Mouse (Mus musculus): Measurements from ENCODE around the gene Kcnj3. TPM values are rescaled to one million over a fixed set of nuclear protein-coding genes. Genes with fewer than 3 reads are reported as not detected.
A peak's percentile ranks its signal among the peaks of the same experiment; 100 is the strongest.

Kcnj3 gene
- 0.02 TPM in 1 of 2 replicates, not detected in the other for polyA plus RNA-seq (2015; fragmentation: Nextera tagmentation; extraction: Ambion mirVana)

DNA sequence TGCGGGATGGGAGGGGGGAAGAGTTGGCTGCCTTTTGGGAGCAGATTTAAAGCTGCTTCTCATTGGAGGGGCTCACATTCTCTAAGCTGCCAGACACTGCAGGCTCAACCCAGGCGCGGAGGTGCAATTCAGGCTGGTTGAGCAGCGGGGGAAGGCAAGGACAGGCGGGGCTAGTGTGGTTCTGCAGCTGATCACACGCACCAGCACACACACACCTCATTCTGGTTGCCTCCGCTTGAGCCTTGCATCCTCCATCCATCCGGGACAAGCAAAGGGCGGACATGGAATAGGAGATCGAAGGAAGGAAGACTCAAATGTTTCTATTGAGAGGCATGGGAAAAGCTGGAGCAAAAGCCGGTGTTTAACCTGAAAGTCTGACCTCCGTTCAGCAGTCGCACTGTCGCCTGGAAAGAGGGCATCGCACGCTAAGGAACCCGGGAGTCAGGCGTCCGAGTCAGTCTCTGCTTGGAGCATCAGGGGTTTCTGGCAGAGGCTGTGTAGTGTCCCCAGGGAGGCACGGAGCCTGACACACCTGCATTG lies at the start of gene Kcnj3:
Gene Kcnj3, plus strand, starts transcription at position 250 of the 540 bp plus-strand sequence.
- ATAC-seq (ENCODE audit: low read depth) (no peak), DNase-seq (no peak)
- H3K9ac ChIP-seq, result no peak within 1 kb of the TSS
- no peaks in the 10 kb centered on the region for H3K9me3 ChIP-seq (replicated peaks)
- H3K4me1 ChIP-seq (replicated peaks), result no peaks in the 10 kb centered on the region
- H3K27ac ChIP-seq, result no peak within 1 kb of the TSS
- H3K4me3 ChIP-seq (replicated peaks), result no peak within 1 kb of the TSS; the same call in 1 of the 2 replicates
- 3% methylated on average over 20 of the region's 20 CpGs for WGBS (ENCODE audit: insufficient replicate concordance)
- H3K36me3 ChIP-seq, result no peaks in the 10 kb centered on the region
- H3K4me2 ChIP-seq, result peak within 1 kb of the TSS; percentile 47
- peaks cover 34% of the 10 kb centered on the region for H3K27me3 ChIP-seq

DNA sequence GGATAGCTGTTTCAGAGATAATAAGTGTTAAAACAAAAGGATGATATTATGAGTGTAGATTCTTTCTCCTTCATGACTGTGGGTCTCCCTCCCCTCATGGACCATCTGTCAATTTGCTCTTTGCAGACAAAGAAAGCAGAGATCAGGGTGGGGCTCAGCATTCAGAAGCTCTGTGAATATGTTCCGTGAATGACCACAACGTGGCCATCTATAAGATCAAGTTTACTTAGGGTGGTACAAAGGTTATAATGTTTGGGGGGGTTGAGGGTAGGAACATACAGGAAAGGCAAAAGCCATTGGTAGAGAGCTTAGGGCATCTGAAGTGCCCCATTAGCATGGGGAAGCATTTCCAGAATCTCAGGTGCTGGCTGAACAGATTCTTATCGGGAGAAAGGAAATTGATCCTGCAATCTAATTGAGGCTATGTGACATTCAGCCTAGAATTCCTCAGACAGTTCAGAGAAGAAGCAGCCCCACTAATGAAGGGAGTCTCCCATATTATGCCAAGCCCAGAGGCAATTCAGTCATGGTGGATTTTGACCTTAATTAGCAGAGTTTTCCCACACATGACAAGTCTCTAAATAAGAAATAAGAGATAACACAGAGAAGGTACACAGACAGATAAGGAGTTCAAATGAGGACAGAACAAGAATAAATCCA lies 45.3 kb upstream of the Kcnj3 start:
- Histone ChIP-seq H3K9me3 (replicated peaks) (no peaks in the 10 kb centered on the region), H3K27me3 (no peaks in the 10 kb centered on the region), H3K36me3 (no peaks in the 10 kb centered on the region), H3K4me3 (replicated peaks) (no peak overlapping the region), H3K9ac (no peak overlapping the region), H3K4me1 (replicated peaks) (no peaks in the 10 kb centered on the region), H3K27ac (no peak overlapping the region), H3K4me2 (no peak overlapping the region)
- DNase-seq (no peak), ATAC-seq (ENCODE audit: low read depth) (no peak)
- WGBS (ENCODE audit: insufficient replicate concordance), result 64% methylated on average over 3 of the region's 3 CpGs

DNA sequence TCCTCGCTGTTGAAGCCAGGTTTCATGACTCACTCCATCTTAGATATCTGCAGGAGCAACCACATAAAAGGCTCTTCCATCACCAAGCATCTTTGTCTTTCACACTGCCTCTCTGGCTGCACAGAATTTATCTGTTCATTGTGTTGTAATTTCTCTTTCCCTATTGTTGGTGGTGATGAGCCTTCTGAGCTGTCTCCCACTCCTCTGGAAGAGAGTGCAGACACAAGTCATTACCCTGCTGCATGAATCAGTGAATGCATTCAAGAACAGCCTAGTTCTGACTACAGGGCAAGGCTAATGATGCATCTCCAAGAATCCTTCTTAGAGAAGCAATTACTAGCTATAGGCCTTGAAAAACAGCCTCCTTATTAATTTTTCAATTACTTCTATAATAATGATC lies 30.5 kb upstream of the Kcnj3 start:
- no peaks in the 10 kb centered on the region for H3K4me1 ChIP-seq (replicated peaks)
- no peaks in the 10 kb centered on the region for H3K9me3 ChIP-seq (replicated peaks)
- no peak for DNase-seq
- no peak overlapping the region for H3K9ac ChIP-seq
- no peaks in the 10 kb centered on the region for H3K36me3 ChIP-seq
- 61% methylated on average over 1 of the region's 1 CpGs for WGBS (ENCODE audit: insufficient replicate concordance)
- H3K27me3 ChIP-seq, result no peaks in the 10 kb centered on the region
- no peak overlapping the region for H3K27ac ChIP-seq
- no peak overlapping the region for H3K4me3 ChIP-seq (replicated peaks)
- no peak overlapping the region for H3K4me2 ChIP-seq
- ATAC-seq (ENCODE audit: low read depth), result no peak

DNA sequence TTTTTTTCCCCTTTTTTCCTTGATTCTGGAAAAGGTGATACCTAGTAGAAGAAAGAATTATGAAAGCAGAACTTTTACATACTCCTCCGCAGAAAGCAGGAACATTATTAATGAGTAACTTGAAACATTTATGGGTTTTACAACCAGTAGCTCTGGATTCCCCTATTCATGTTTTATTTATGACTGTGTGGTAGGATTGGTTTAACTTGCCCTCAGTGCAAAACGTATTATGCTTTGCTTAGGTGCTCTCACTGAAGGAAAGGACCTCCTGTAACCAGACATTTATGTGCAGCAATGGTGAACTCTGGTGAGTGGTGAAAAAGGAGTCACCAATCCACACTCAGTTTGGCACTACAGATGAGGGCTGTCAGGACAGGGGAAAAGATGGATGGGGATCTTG lies 8.1 kb upstream of the Kcnj3 start:
- Histone ChIP-seq H3K27me3 (no peaks in the 10 kb centered on the region), H3K4me1 (replicated peaks) (no peaks in the 10 kb centered on the region), H3K9me3 (replicated peaks) (no peaks in the 10 kb centered on the region), H3K27ac (no peak overlapping the region), H3K4me3 (replicated peaks) (no peak overlapping the region), H3K36me3 (no peaks in the 10 kb centered on the region), H3K4me2 (no peak overlapping the region), H3K9ac (no peak overlapping the region)
- WGBS (ENCODE audit: insufficient replicate concordance), result 34% methylated on average over 2 of the region's 2 CpGs
- DNase-seq, result no peak
- ATAC-seq (ENCODE audit: low read depth), result no peak

DNA sequence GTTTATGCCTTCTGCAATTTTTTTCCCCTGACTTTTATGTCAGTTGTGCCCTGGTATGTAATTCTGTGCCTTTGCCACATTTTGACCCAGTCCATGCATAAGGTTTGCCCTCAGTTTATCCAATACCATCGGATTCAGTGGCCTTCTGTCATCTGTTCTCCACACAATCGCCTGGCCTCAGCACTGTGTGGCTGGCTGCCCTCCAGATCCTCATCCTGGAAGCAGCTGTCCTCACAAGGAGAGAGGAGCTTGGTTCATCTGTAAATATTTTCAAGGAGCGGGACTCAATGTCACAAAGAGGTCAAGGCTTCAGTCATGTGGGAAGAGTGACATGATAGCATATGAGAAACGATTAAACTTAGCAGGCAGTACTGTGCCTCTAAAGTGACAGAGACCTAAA lies 3.7 kb upstream of the Kcnj3 start:
- H3K4me1 ChIP-seq (replicated peaks), result no peaks in the 10 kb centered on the region
- H3K9ac ChIP-seq, result no peak overlapping the region
- H3K4me3 ChIP-seq (replicated peaks), result no peak overlapping the region
- H3K27ac ChIP-seq, result no peak overlapping the region
- H3K27me3 ChIP-seq, result peaks cover 22% of the 10 kb centered on the region
- ATAC-seq (ENCODE audit: low read depth) (no peak), DNase-seq (no peak)
- H3K36me3 ChIP-seq, result no peaks in the 10 kb centered on the region
- H3K4me2 ChIP-seq, result no peak overlapping the region
- no peaks in the 10 kb centered on the region for H3K9me3 ChIP-seq (replicated peaks)
- 53% methylated on average over 4 of the region's 4 CpGs for WGBS (ENCODE audit: insufficient replicate concordance)

DNA sequence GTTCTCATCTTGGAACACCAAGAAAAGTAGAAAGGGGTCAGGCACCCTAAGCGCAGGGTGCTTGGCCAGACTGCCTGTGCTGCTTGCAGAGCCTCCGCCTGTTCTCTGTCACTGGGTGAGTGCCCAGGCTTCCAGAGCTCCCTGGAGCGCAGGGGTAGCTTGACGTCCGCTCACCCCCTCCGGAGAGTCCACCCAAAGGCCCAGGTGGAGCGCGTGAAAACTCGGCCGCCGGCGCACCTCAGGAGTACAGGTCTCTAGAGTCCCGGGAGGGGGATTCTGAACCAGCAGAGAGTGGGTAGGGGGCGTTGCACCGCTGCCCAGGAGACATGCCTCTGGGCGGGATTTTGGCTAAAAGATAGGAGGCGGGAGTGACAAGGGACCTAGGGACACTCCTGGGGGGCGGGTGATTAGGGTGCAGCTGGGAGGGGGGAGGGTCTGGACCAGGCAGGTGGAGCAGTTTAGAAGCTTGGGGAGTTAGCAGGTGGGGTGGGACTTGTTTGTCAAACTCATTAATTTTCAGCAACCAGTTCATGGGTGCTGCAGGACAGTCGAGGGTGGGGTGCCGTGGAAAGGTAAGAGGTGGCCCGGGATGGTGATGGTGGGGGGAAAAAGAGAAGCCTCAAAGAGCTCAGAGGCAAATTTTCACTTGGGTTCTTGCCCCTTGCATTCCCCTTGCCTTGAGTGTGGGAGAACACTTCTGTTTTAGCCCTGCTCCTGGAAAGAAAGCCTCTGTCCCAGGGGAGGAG lies 664 bp downstream of the Kcnj3 start:
- Histone ChIP-seq H3K4me3 (replicated peaks) (no peak overlapping the region; the same call in 1 of the 2 replicates), H3K27me3 (peaks cover 34% of the 10 kb centered on the region), H3K36me3 (no peaks in the 10 kb centered on the region), H3K27ac (no peak overlapping the region), H3K4me2 (peak overlapping the region; percentile 47), H3K9me3 (replicated peaks) (no peaks in the 10 kb centered on the region), H3K4me1 (replicated peaks) (no peaks in the 10 kb centered on the region), H3K9ac (no peak overlapping the region)
- 3% methylated on average over 20 of the region's 21 CpGs for WGBS (ENCODE audit: insufficient replicate concordance)
- ATAC-seq (ENCODE audit: low read depth), result no peak
- DNase-seq, result no peak

DNA sequence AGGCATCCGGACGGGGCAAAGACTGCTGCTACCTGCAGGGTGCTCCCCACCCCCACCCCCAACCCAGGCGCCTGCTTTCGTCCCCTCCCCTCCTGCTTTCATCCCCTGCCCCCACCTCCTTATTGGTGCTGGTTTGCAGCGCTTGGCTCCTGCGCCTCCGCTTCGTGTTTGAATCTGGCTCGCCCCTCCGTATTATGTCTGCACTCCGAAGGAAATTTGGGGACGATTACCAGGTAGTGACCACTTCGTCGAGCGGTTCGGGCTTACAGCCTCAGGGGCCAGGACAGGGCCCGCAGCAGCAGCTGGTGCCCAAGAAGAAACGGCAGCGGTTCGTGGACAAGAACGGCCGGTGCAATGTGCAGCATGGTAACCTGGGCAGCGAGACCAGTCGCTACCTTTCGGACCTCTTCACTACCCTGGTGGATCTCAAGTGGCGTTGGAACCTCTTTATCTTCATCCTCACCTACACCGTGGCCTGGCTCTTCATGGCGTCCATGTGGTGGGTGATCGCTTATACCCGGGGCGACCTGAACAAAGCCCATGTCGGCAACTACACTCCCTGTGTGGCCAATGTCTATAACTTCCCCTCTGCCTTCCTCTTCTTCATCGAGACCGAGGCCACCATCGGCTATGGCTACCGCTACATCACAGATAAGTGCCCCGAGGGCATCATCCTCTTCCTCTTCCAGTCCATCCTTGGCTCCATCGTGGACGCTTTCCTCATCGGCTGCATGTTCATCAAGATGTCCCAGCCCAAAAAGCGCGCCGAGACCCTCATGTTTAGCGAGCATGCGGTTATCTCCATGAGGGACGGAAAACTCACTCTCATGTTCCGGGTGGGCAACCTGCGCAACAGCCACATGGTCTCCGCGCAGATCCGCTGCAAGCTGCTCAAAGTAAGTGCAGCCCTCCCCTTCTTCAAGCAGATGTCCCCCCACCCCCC lies 1.5 kb downstream of the Kcnj3 start:
- Histone ChIP-seq H3K27ac (no peak overlapping the region), H3K27me3 (peaks cover 34% of the 10 kb centered on the region), H3K9me3 (replicated peaks) (no peaks in the 10 kb centered on the region), H3K36me3 (no peaks in the 10 kb centered on the region), H3K4me3 (replicated peaks) (peak overlapping the region; percentile 32), H3K9ac (no peak overlapping the region), H3K4me1 (replicated peaks) (no peaks in the 10 kb centered on the region), H3K4me2 (peak overlapping the region; percentile 47)
- ATAC-seq (ENCODE audit: low read depth), result no peak
- no peak for DNase-seq
- WGBS (ENCODE audit: insufficient replicate concordance), result 3% methylated on average over 51 of the region's 51 CpGs

DNA sequence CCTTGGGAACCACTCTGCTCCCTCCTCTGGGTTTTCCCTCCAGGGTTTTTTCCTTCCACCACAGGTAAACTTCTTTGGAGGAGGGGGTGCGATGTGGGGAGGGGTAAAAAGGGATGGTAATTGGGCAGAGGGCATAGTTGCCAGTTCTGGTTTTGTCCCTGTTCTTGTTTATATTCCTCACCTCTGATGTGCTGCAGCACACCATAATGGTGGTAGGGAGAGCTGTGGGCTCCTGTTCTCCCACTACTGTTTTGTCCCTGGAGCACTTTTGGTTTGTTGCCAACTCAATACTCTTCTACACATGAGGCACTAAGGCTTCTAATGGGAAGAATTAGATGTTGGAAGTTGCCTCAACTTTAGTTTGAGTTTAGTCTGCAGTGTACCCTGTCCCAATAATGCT lies 2.2 kb downstream of the Kcnj3 start:
- no peaks in the 10 kb centered on the region for H3K36me3 ChIP-seq
- no peaks in the 10 kb centered on the region for H3K4me1 ChIP-seq (replicated peaks)
- H3K9ac ChIP-seq, result no peak overlapping the region
- DNase-seq, result no peak
- H3K4me3 ChIP-seq (replicated peaks), result no peak overlapping the region
- H3K27ac ChIP-seq, result no peak overlapping the region
- WGBS (ENCODE audit: insufficient replicate concordance), result 27% methylated on average over 1 of the region's 1 CpGs
- ATAC-seq (ENCODE audit: low read depth), result no peak
- H3K27me3 ChIP-seq, result peaks cover 34% of the 10 kb centered on the region
- H3K4me2 ChIP-seq, result no peak overlapping the region
- no peaks in the 10 kb centered on the region for H3K9me3 ChIP-seq (replicated peaks)

DNA sequence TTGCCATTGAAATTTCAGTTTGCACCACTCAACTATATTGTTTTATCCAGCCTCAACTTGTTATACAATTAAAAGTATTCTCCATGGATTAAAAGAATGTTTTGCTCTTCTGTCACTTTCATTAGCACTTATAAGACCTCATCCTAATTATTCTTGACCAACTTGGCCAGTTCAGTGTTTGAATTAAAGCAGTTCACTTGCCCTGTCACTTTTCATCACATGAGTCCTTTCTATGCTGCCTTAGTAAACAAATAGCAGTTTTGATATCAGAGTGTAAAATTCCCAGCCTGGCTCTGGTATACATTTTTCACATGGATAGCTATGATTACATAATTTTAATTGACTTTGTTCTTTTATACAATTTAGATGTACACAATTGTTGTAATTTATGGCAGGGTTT lies 3.4 kb downstream of the Kcnj3 start:
- H3K27me3 ChIP-seq, result peaks cover 34% of the 10 kb centered on the region
- no peak overlapping the region for H3K4me3 ChIP-seq (replicated peaks)
- H3K9me3 ChIP-seq (replicated peaks), result no peaks in the 10 kb centered on the region
- no peaks in the 10 kb centered on the region for H3K4me1 ChIP-seq (replicated peaks)
- H3K36me3 ChIP-seq, result no peaks in the 10 kb centered on the region
- no peak overlapping the region for H3K9ac ChIP-seq
- DNase-seq (no peak), ATAC-seq (ENCODE audit: low read depth) (no peak)
- H3K4me2 ChIP-seq, result no peak overlapping the region
- no peak overlapping the region for H3K27ac ChIP-seq

DNA sequence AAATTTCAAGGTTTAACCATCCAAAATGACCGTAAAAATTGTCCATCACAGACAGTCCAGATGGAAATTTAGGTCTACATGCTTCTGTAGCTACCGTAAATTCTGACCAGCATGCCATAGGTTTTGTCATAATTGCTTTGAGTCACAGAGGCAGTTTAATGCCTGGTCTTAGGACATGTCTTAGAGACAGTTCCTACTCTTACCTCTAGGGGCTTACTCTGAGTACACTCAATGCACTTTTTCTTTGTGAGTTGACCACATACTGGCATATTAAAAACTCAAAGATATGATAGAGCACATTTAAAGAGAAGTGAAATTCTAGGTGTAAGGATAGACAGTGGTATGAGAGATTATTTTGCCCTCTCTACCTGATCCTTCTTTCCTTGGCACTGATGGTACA lies 6.2 kb downstream of the Kcnj3 start:
- DNase-seq, result no peak
- H3K36me3 ChIP-seq, result no peaks in the 10 kb centered on the region
- WGBS (ENCODE audit: insufficient replicate concordance), result 64% methylated on average over 2 of the region's 2 CpGs

DNA sequence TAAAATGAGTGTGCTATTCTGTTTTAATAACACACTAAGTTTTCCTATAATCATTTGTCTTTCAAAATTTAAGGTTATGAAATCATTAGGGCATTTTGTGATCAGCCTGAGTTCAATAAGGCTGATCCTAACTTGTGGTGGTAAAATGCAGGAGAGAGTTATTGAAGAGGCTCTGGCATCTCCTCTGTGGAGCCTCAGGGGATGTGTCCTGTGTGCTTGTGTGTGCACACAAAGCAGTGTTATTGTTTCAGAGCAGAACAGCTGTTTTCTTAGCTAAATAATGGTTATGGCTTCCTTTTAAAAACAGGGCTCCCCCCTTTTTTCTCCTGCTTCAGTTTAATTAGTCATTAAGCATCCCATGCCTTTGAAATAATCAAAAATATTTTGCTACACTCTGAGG lies 11.5 kb downstream of the Kcnj3 start:
- no peaks in the 10 kb centered on the region for H3K27me3 ChIP-seq
- no peaks in the 10 kb centered on the region for H3K9me3 ChIP-seq (replicated peaks)
- no peak overlapping the region for H3K4me3 ChIP-seq (replicated peaks)
- no peaks in the 10 kb centered on the region for H3K4me1 ChIP-seq (replicated peaks)
- ATAC-seq (ENCODE audit: low read depth) (no peak), DNase-seq (no peak)
- H3K36me3 ChIP-seq, result no peaks in the 10 kb centered on the region
- H3K9ac ChIP-seq, result no peak overlapping the region
- no peak overlapping the region for H3K27ac ChIP-seq
- H3K4me2 ChIP-seq, result no peak overlapping the region

More for the DNA sequence above, 6.2 kb downstream of the Kcnj3 start:
- Histone ChIP-seq H3K9ac (no peak overlapping the region), H3K9me3 (replicated peaks) (no peaks in the 10 kb centered on the region), H3K4me2 (no peak overlapping the region), H3K27me3 (peaks cover 13% of the 10 kb centered on the region), H3K4me3 (replicated peaks) (no peak overlapping the region), H3K4me1 (replicated peaks) (no peaks in the 10 kb centered on the region), H3K27ac (no peak overlapping the region)
- no peak for ATAC-seq (ENCODE audit: low read depth)
